Mouse (Mus musculus) stomach, embryonic 16.5 days (tissue): ENCODE measurements around the gene Gm4303. TPM values are rescaled to one million over a fixed set of nuclear protein-coding genes. Genes with fewer than 3 reads are reported as not detected.
"Not testable (repeated sequence)": the region's sequence is repeated elsewhere in the genome, so short reads cannot be mapped to it uniquely, and the experiment has no call there.

Experiments
- ATAC-seq: fragments of 200-750 bp; cut with Nextera tagmentation; 2 replicates; pipeline ENCODE4 v1.8.0; 2017; ENCODE audit warnings: moderate number of reproducible peaks, moderate TSS enrichment; ENCODE audit not compliant: insufficient read depth, low FRiP score
- H3K27ac ChIP-seq: fragments of 300-500 bp; sonication (generic); 2 replicates; pipeline ENCODE4 v1.5.1; 2014; ENCODE audit warnings: low read length
- H3K27me3 ChIP-seq: fragments of 300-500 bp; sonication (generic); 2 replicates; pipeline ENCODE4 v1.6.1; 2014; ENCODE audit warnings: low read length, control low read depth, mixed read lengths; ENCODE audit not compliant: control insufficient read depth, insufficient read depth
- H3K36me3 ChIP-seq: fragments of 300-500 bp; sonication (generic); 2 replicates; pipeline ENCODE4 v1.6.1; 2014; ENCODE audit warnings: low read length; ENCODE audit not compliant: control insufficient read depth, insufficient read depth
- H3K4me1 ChIP-seq: fragments of 300-500 bp; sonication (generic); 2 replicates; pipeline ENCODE4 v1.6.1; 2014; ENCODE audit warnings: low read length, control low read depth, mixed read lengths; ENCODE audit not compliant: control insufficient read depth, insufficient read depth
- H3K4me2 ChIP-seq: fragments of 300-500 bp; sonication (generic); 2 replicates; pipeline ENCODE4 v1.6.1; 2014; ENCODE audit warnings: low read depth, low read length, mixed read lengths
- H3K4me3 ChIP-seq: fragments of 300-500 bp; sonication (generic); replicated peaks from 2 replicates; pipeline ENCODE4 v1.5.1; 2014; ENCODE audit warnings: mild to moderate bottlenecking, low read length
- H3K9ac ChIP-seq: fragments of 300-500 bp; sonication (generic); 2 replicates; pipeline ENCODE4 v1.6.1; 2014; ENCODE audit warnings: low read length
- H3K9me3 ChIP-seq: fragments of 300-500 bp; sonication (generic); replicated peaks from 2 replicates; pipeline ENCODE4 v1.6.1; 2016; ENCODE audit warnings: low read length, control low read depth; ENCODE audit not compliant: control insufficient read depth
- WGBS: fragments of 180-500 bp; shearing (Covaris S2); extraction: QIAGEN DNeasy Blood & Tissue Kit; methylation state at CpG from one replicate; pipeline ENCODE4 v1.1.7; 2014; 5-methylcytosine and 5-hydroxymethylcytosine counted together
- polyA plus RNA-seq: library from polyadenylated mRNA; unstranded; fragments of >200 nt; fragmentation: Nextera tagmentation; extraction: Ambion mirVana; gene quantifications from 2 replicates; pipeline ENCODE4 v1.2.1, GENCODE M21; 2015

Gene Gm4303
- polyA plus RNA-seq, result not detected in 2 replicates

GRCm38 (mm10) chr10:100345672-100346071 is at the start of gene Gm4303:
Gene Gm4303, plus strand, starts transcription at chr10:100345972.
- not testable (repeated sequence) for H3K9ac ChIP-seq, H3K27ac ChIP-seq, H3K4me3 ChIP-seq, H3K4me1 ChIP-seq, ATAC-seq, H3K9me3 ChIP-seq, H3K36me3 ChIP-seq, H3K27me3 ChIP-seq, H3K4me2 ChIP-seq
- no CpG with 5 or more reads among the region's 3 CpGs for WGBS

- no peaks in the 10 kb centered on the region for H3K36me3 ChIP-seq
- no peak overlapping the region for H3K4me3 ChIP-seq
- H3K9ac ChIP-seq, result no peak overlapping the region
- no peaks in the 10 kb centered on the region for H3K4me1 ChIP-seq
- H3K4me2 ChIP-seq, result no peak overlapping the region
- H3K27me3 ChIP-seq, result no peaks in the 10 kb centered on the region
- ATAC-seq, result no peak
- WGBS, result 80% methylated on average over 2 of the region's 2 CpGs
- no peak overlapping the region for H3K27ac ChIP-seq
- H3K9me3 ChIP-seq, result no peaks in the 10 kb centered on the region
These were observed 49.7 kb upstream of the Gm4303 start for GRCm38 (mm10) chr10:100296105-100296504.

- not testable (repeated sequence) for H3K27me3 ChIP-seq, H3K4me3 ChIP-seq, H3K4me2 ChIP-seq, H3K9me3 ChIP-seq, ATAC-seq, H3K4me1 ChIP-seq, H3K36me3 ChIP-seq, H3K9ac ChIP-seq, H3K27ac ChIP-seq
These were observed 45.7 kb upstream of the Gm4303 start for GRCm38 (mm10) chr10:100300106-100300505.

GRCm38 (mm10) chr10:100335376-100335775 is 10.4 kb upstream of the Gm4303 start, which contains the start of gene Gm4301:
Gene Gm4301, plus strand, starts transcription at chr10:100335676.
- H3K4me3 ChIP-seq, H3K4me2 ChIP-seq, H3K27ac ChIP-seq, H3K4me1 ChIP-seq, H3K27me3 ChIP-seq, H3K36me3 ChIP-seq, H3K9ac ChIP-seq, ATAC-seq, H3K9me3 ChIP-seq: not testable (repeated sequence)
- WGBS, result no CpG with 5 or more reads among the region's 2 CpGs

- H3K9ac ChIP-seq, H3K9me3 ChIP-seq, H3K4me2 ChIP-seq, H3K36me3 ChIP-seq, ATAC-seq, H3K4me3 ChIP-seq, H3K27ac ChIP-seq, H3K27me3 ChIP-seq, H3K4me1 ChIP-seq: not testable (repeated sequence)
- WGBS, result no CpG with 5 or more reads among the region's 3 CpGs
These were observed 5.2 kb upstream of the Gm4303 start, which contains the start of gene Gm4302 for GRCm38 (mm10) chr10:100340536-100340935. Gene Gm4302, plus strand, starts transcription at chr10:100340836.

GRCm38 (mm10) chr10:100350793-100351192 is 5.0 kb downstream of the Gm4303 start, which contains the start of gene Gm4305:
Gene Gm4305, plus strand, starts transcription at chr10:100351093.
- ATAC-seq, H3K36me3 ChIP-seq: not testable (repeated sequence)
- no CpG with 5 or more reads among the region's 3 CpGs for WGBS

GRCm38 (mm10) chr10:100356841-100357240 is 11.1 kb downstream of the Gm4303 start:
- WGBS, result 50% methylated on average over 2 of the region's 2 CpGs
- not testable (repeated sequence) for H3K9me3 ChIP-seq, H3K4me3 ChIP-seq, H3K4me2 ChIP-seq, H3K4me1 ChIP-seq, ATAC-seq, H3K9ac ChIP-seq, H3K27me3 ChIP-seq, H3K36me3 ChIP-seq, H3K27ac ChIP-seq

More at GRCm38 (mm10) chr10:100350793-100351192, 5.0 kb downstream of the Gm4303 start, which contains the start of gene Gm4305:
- H3K27ac ChIP-seq, H3K9me3 ChIP-seq, H3K4me3 ChIP-seq, H3K4me1 ChIP-seq, H3K9ac ChIP-seq, H3K4me2 ChIP-seq, H3K27me3 ChIP-seq: not testable (repeated sequence)

DNA sequence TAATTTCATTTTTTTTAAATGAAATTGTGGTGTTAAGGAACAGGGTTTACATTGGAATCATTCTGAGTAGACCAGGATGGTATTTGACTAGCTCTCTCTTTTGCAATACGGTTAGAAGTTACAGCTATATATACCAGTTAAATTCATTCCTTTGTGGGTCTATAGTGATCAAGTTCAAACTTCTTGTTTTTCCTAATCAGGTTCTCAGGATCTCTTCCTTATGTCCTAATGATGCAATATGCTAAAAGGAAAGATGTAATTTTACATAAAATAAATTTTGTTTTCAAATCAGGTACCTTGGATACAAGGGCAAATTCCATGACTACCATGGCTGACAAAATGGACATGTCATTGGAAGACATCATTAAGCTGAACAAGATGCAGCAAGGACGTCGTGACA is 15.3 kb downstream of the Gm4303 start, which contains the start of gene Gm4307:
Gene Gm4307 (plus strand): TSS at position 301 of the 400 bp plus-strand sequence.
- ATAC-seq, H3K27me3 ChIP-seq, H3K36me3 ChIP-seq, H3K4me1 ChIP-seq, H3K4me3 ChIP-seq, H3K9me3 ChIP-seq, H3K9ac ChIP-seq, H3K4me2 ChIP-seq, H3K27ac ChIP-seq: not testable (repeated sequence)
- no CpG with 5 or more reads among the region's 3 CpGs for WGBS

- H3K36me3 ChIP-seq, H3K27ac ChIP-seq, H3K4me1 ChIP-seq, ATAC-seq, H3K9ac ChIP-seq, H3K27me3 ChIP-seq, H3K9me3 ChIP-seq, H3K4me2 ChIP-seq, H3K4me3 ChIP-seq: not testable (repeated sequence)
- WGBS, result no CpG with 5 or more reads among the region's 2 CpGs
These were observed 36.7 kb downstream of the Gm4303 start, which contains the start of gene Gm4312 for GRCm38 (mm10) chr10:100382460-100382859. Gene Gm4312, minus strand, starts transcription at chr10:100382560.
